Mouse (Mus musculus): ENCODE results near the gene Pla2g6.
A peak's percentile ranks its signal among the peaks of the same experiment; 100 is the strongest.

Pla2g6 gene

GRCm38 (mm10) chr15:79271124-79271746 lies 57.0 kb downstream of the Pla2g6 start:
- peak; percentile 66 to 73 for DNase-seq

- peak; percentile 66 to 78 for DNase-seq
Observed at GRCm38 (mm10) chr15:79270317-79271123, 57.7 kb downstream of the Pla2g6 start.

- no peak for DNase-seq
Observed at GRCm38 (mm10) chr15:79268521-79268920, 59.7 kb downstream of the Pla2g6 start.

GRCm38 (mm10) chr15:79265384-79265783 lies 62.8 kb downstream of the Pla2g6 start:
- no peak for DNase-seq

GRCm38 (mm10) chr15:79263726-79264125 lies 64.5 kb downstream of the Pla2g6 start:
- no peak for DNase-seq

- DNase-seq: no peak
Observed at GRCm38 (mm10) chr15:79262786-79263309, 65.3 kb downstream of the Pla2g6 start.

- peak; percentile 42 to 44 for DNase-seq
Observed at GRCm38 (mm10) chr15:79262375-79262774, 65.8 kb downstream of the Pla2g6 start.

- DNase-seq: peak; percentile 33 to 42
Observed at GRCm38 (mm10) chr15:79261757-79262156, 66.4 kb downstream of the Pla2g6 start.

- peak in 1 of 2 experiments; percentile 33 for DNase-seq
Observed at GRCm38 (mm10) chr15:79261095-79261725, 67.0 kb downstream of the Pla2g6 start.

GRCm38 (mm10) chr15:79258521-79258920 lies 69.7 kb downstream of the Pla2g6 start:
- DNase-seq: peak; percentile 58 to 62

GRCm38 (mm10) chr15:79254661-79255060 lies 73.5 kb downstream of the Pla2g6 start, which contains the start of gene Slc16a8:
Gene Slc16a8 (minus strand): TSS chr15:79254761.
- DNase-seq: no peak

GRCm38 (mm10) chr15:79252580-79252979 lies 75.6 kb downstream of the Pla2g6 start:
- peak; percentile 22 to 41 for DNase-seq

- peak; percentile 57 to 60 for DNase-seq
Observed at GRCm38 (mm10) chr15:79251781-79252491, 76.3 kb downstream of the Pla2g6 start.

- peak; percentile 26 to 47 for DNase-seq
Observed at GRCm38 (mm10) chr15:79251168-79251567, 77.0 kb downstream of the Pla2g6 start.

- no peak for DNase-seq
Observed at GRCm38 (mm10) chr15:79250236-79250635, 78.0 kb downstream of the Pla2g6 start.

- DNase-seq: no peak
Observed at GRCm38 (mm10) chr15:79245321-79245720, 82.9 kb downstream of the Pla2g6 start.

GRCm38 (mm10) chr15:79244071-79244893 lies 83.9 kb downstream of the Pla2g6 start:
- no peak for DNase-seq

- peak; percentile 97 to 98 for DNase-seq
Observed at GRCm38 (mm10) chr15:79243234-79244042, 84.8 kb downstream of the Pla2g6 start.

- DNase-seq: no peak
Observed at GRCm38 (mm10) chr15:79242574-79243233, 85.5 kb downstream of the Pla2g6 start.

GRCm38 (mm10) chr15:79238036-79238435 lies 90.2 kb downstream of the Pla2g6 start:
- DNase-seq: no peak

All from cerebellum, postnatal 10 days (tissue).